Mouse (Mus musculus): ENCODE measurements around the gene Actr8.

Actr8 gene

DNA sequence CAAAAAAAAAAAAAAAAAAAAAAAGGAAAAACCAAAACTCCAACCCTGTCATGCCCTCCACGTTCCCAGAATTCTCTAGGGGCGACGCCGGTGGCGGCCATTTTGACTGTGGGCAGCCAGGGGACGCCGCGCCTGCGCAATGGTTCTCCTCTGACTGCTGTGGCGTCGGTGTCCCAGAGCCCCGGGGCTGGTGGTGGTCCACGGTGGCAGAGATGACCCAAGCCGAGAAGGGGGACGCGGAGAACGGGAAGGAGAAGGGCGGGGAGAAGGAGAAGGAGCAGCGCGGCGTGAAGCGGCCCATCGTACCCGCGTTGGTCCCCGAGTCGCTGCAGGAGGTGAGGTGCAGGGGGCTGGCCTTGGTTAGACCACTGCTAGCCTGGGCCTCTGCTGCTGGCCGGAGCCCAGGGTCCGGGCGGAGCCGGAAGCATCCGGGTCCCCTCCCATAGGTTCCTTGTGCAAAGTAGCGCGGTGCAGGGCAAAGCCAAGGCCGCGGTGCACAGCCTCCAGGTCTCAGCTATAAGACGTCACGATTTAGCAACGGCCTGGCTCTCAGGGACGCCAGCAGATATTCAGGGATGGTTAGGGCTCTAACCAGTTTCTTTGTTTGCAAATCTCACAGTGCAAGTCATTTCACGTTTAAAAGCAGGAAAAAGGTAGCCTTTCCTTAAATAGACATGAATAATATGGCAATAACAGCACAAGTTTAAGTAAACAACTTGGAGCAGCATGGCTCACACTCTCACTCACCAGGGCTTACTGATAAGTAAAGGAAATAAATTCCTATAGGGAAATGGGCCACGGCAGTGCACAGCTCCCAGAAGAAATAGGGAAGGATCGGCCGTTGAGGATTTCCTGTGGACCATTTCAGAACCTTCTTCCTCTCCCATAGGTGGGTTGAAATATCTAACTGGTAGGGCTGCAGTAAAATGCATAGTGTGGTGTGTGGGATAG lies at the start of gene Actr8:
Gene Actr8 (plus strand): TSS at position 84 of the 951 bp plus-strand sequence.
- peak; percentile 91 for DNase-seq

DNA sequence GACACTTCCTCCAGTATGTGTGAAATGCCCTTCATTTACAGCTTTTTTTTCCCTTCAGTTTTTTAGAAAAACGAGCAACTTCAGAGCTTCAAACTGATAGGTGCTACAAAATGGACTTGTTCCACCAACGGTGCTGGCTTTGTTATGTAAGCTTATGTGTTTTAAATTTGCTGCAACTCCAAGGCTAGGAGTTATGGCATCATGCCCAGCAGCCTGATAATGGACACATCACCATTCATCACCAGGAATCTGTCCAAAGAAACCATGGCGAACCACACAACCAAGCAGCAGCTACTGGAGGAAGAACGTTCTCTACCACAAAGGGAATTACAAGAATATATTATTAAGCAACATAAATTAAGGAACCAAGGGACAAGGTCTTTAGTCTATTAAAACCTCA lies 49.2 kb upstream of the Actr8 start:
- no peak for DNase-seq

DNA sequence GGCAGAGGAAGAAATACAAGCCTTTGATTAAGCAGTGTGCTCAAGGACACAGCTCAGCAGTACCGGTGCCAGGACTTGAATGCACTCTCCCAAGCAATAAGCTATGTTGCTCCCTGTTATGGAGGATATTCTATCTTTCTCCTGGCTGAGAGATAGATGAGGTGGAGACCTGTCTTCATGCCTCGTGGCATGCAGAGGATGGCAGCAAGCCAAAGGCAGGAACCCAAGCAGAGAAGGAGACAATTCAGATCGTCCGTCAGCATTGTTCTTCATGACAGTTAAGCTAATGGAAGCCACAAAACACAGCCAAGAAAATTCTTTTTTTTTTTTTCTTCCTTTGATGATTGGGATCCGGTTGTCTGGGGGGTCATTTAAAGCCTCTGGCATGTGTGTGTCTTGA lies 42.6 kb upstream of the Actr8 start:
- no peak for DNase-seq

DNA sequence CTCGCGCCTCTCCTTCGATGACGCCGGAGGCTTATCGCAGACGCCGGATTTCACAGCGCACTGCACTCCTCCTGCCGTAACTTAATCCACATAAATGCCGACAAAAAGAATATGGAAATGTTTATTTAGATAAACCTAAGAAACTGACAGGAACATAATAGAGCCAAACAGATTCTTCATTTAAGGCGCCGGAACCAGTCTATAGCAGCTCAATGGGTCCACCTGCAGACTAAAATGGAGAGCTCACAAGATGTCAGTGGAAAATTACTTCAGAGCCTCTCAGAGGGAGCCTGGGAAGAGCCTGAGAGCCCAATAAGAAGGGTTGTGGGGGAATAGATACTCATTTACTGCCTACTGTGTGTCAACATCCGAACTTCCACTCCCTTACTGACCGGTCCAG lies 40.7 kb upstream of the Actr8 start:
- DNase-seq: no peak

DNA sequence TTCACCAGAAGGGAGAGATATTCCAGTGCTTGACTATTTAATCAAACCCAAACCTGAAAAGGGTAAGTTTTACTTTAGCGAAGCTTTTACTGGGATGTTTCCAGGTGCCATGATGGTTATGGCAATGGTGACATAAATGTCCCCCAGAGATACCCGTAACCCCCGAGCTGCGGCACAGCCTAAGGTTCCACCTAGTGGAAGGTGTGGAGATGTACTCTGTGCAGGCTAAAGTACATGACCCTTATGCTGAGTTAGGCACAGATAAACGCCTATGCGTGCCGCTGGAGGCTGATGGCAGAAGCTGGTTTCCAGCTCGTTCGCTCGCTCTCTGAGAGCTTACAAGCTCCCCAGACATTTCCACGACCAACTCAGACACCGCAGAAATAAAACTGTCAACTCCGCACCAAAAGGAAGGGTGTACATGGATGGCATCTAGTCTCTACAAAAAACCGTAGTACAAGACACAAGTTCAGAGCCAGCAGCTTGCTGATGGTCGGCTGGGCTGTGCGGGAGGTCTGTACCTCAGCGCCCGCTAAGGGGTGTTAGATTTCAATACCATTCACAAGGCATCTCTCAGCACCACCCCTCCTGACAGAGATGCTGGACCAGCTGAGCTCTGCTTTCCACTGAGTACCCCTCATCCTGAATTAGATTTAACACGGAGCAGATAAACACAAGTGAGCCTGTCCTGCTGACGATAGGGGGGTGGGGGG lies 38.4 kb upstream of the Actr8 start:
- no peak for DNase-seq

DNA sequence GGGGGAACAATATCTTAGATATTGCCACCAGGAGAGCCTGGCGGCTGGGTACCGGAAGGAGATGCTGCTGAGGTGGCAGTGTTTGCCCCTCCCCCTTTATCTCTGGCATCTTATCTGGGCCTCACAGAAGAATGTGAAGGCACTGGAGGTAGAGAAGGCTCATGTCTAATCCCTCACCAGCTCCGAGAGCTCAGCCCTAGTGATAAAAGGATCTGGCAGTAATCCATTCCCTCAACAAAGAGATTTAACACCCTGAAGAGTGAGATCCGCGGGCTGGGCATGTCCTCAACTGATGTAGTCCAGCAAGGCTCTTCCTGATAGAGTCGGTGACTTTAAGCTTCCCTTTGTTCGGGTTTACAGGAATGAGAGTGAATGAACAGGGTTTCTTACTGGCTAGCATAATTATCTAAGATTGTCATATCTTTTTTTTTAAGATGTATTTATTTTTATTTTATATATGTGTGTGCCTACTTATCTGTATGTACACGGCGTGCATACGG lies 37.8 kb upstream of the Actr8 start:
- DNase-seq: no peak

DNA sequence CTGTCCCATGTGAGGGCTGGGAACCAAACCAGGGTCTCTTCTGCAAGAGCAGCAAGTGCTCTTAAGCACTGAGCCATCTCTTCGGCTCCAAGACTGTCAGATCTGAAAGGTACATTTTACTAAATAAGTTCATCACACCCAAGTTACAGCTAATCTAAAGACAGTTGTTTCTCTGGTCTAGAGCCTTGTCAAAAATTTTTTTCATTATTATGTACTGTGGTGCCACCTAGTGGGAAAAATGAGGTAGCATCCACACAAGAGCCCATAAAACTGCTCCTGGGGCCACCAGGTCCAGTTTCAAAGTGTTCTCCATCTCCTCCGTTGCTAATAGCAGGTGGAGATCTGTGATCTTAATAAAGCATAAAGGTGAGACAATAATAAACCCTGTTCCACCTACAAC lies 37.3 kb upstream of the Actr8 start:
- peak; percentile 22 for DNase-seq

DNA sequence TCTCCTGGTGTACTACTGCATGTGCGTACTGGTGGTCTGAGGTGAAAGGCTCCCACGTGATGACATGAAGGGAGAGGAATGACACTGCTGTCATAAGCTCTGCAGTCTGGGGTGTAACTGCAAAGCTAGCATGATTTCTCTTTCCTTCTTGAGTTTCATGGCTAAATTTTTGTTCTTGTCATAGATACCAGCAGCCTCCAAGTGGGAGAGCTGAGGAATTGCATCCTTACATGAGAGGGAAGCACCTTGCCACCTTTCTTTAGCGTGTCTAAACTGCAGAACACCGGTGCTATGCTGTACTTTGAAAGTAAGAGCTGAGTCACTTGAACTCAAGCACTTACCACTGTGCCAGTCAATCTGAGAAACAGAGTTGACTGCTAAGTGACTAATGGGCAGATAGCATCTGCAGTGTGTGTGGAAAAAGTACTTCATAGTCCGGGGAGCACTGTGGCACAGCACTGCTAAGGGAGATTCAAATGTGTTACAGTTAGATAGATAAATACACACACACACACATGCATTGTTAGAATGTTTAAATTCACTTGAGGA lies 31.3 kb upstream of the Actr8 start:
- DNase-seq: no peak

DNA sequence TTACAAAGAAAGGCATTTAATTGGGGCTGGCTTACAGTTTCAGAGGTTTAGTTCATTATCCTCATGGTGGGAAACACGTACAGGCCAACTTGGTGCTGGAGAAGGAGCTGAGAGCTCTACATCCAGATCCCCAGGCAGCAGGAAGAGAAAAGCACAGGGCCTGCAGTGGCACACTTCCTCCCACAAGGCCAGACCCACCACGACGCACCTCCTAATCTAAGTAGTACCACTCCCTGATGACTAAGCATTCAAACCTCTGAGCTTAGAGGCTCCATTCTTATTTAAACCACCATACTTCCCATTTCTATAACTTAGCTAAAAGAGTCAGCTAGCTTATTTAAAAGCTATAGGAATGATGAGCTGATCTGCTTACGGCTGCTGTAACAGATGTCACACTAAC lies 27.3 kb upstream of the Actr8 start:
- no peak for DNase-seq

DNA sequence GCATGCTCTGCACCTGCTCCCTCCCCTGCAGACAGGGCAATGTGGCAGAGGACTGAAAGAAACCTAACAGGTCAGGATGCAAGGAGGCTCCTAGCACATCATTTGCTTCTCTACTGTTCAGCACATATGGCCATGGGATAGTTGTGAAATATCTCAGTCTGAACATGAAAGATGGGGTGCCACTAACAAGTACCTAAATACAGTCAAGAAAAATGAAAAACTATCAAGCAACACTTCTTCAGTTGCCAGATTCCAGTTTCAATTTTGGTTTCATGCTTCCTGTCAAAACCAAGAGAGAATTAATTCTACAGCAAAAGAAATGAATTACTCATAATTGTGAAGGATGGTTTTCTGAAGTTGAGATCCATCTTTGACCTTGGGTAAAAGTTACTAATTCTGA lies 20.7 kb upstream of the Actr8 start:
- no peak for DNase-seq

DNA sequence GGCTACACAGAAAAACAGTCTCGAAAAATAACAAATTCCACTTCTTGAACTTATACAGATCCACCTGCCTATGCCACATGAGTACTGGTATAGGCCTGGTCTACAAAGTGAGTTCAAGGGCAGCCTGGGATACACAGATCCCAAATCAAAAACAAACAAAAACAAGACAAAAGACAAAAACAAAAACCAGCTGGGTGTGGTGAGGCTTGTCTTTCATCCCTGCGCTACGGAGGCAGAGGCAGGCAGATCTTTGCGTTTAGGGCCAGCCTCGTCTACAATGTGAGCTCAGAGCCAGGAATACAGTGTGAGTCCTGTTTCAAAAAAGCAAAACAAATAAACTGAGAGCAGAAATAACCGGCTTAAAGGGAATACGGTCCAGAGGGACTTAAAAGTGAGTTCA lies 10.5 kb upstream of the Actr8 start:
- DNase-seq: no peak

DNA sequence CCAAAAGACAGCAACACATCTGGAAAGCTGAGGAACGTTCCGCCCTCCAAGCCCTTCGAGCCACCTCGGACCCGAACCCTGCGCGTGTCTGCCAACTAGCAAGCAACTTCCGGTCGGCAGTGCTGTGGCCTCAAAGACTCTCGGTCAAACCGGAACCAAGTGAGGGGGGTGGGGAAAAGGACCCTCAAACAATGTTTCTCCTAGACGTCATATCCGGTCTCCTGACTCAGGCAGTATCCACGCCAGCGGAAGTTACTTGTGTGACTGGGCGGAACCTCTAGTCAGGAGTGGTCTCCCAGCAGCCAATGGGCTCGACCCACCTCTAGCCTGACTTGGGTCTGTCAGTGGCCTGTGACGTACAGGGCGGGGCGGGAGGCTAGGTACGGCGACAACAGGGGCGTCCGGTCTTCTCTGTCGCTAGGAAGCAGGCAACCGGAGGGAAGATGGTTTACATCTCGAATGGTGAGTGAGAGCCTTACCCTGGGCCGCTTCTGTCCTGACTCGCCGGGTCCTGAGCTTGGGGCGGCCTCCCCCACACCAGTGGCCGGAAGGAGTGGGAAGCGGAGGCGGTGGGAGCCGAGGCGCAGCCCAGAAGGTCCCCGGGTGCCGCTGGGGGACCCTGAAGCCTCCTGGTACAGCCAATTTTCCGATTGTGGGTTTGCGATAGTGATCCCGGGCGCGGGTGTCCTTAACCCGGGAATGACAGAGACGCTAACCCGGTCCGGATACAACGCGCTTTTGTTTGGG lies 9.9 kb upstream of the Actr8 start, which contains the start of gene Selenok:
Gene Selenok (plus strand): TSS at position 234 of the 747 bp plus-strand sequence.
- DNase-seq: peak; percentile 98

DNA sequence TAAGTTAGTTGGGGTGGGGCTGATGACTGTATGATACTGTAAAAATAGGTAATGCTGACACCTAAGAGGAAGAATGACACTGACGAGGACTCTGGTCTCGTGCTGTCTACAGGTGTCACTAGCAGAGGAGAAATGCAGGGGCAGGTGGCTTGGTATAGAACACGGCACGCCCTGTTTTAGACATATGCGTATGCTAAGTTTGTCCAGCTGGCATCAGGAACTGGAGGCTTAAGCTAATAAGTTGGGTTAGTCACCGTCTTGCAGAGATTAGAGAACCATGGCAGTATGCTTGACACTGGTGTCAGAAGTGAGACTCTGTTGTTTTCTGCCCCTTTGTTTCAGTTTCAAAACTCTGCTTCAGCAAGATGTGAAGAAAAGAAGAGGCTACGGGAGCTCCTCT lies 6.7 kb upstream of the Actr8 start:
- DNase-seq: no peak

DNA sequence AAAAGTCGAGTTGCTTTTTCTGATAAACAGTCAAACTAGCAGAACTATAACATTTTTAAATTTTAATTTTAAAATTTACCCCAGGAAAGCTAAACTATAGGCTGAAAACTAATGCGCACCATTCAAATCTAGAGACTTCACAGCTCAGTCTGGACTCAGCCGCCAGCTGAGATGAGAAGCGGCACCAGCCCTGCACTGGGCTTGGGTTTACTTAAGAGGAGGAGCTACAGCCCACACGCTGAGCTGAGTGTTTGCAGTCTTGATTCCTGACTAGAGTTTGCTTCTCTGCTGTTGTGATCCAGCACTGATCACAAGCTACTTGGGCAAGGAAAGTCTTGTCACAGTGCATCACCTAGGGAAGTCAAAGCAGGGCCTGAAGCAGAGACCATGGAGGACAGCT lies 6.1 kb upstream of the Actr8 start:
- DNase-seq: no peak

DNA sequence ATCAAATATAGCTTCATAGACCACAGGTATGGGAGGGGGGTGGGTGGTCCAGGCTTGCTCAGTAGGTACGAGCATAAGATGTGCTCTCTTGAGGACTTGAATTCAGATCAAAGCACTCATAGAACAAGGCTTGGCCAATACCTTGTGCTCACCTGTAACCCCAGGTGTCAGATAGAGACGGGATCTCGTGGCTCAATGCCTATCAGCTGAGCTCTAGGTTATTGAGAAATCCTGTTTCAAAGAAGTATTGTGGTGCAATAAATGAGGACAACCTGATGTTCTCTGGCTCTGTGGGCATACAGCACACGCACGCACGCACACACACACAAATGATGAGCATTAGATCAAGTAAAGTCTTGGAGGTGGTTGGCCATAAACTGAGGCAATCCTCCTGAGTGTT lies 1.2 kb upstream of the Actr8 start:
- DNase-seq: no peak

DNA sequence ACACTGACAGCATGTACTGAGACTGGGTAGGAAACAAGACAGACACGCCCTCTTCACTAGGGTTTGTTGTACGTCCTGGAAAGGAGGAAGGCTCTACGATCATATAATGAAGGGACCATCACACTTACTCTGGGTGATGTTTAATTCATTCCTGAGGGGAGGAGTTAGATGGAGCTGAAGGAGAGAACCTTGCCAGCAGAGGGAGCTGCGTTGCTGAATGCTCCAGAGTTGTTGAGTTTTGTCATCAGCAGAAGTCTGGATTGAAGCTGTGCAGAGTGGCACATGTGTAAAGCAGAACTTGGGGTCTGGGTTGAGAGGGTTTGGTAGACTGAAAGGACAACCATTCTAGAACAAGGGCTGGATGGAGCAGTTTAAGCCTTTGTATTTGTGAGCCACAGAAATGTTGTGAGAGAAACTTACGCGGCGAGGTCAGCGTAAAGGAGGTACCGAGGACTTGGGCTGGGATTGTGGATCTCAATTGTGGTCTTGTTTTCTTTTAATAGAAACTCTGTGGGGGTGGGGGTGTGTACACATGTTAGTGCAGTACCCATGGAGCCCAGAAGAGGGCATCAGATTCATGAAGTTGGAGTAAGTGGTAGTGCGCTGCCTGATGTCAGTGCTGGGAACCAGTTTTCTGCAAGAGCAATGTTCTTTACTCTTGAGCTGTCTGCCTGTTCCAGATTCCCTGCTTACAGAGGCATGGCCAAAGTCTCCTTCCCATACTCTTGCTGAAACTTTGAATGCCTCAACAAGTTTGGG lies 2.5 kb downstream of the Actr8 start:
- no peak for DNase-seq

DNA sequence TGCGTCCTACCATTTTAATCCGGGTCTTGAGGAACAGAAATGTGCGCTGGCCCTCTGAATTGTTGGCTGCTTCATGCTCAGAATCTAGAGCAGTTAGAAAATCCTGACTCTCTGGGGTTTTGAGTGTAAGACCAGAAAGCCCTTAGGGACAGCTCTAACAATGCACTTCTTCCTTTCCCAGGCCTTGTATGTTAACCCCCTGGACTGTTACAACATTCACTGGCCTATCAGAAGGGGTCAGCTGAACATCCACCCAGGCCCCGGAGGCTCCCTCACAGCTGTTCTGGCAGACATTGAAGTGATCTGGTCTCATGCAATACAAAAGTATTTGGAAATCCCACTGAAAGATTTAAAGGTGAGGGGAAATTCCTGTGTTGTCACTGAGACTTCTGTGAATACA lies 8.0 kb downstream of the Actr8 start:
- DNase-seq: no peak

DNA sequence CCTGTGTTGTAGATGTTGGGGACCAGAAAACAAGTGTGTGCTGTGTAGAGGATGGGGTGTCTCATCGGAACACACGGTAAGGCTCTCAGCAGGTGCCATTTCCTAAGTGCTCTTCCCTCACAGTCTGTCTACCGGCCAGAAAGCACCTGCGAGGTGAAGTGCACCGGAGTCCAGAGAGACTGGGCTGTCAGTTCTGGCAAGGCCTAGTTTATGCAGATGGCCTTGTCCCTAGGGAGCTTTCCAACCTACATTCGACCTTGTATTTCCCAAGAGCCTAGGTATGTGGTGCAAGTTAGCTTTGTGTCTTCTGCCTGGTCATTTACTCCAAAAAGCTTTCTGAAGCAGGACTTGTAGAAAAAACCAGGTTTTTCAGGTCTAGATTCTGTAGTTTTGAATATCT lies 9.1 kb downstream of the Actr8 start:
- DNase-seq: peak; percentile 38

DNA sequence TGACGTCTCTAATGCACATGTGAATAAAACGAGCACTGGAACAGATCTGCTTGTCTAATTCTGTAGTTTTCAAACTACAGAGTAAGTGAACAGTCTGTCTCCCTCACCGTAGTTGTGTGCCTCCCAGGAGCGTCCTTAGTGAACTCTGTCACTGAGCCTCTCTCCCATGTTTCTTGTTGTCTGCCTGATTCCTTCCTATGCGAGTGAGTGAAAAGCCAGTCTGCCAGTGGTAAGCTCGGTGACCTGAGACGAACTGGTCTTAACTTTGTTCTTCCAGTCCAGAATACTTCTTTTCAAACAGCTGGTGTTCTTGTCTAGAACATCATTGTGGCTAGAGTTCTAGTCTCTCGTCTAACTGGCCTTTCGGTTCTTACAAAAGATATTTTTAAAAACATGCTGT lies 9.6 kb downstream of the Actr8 start:
- DNase-seq: no peak

DNA sequence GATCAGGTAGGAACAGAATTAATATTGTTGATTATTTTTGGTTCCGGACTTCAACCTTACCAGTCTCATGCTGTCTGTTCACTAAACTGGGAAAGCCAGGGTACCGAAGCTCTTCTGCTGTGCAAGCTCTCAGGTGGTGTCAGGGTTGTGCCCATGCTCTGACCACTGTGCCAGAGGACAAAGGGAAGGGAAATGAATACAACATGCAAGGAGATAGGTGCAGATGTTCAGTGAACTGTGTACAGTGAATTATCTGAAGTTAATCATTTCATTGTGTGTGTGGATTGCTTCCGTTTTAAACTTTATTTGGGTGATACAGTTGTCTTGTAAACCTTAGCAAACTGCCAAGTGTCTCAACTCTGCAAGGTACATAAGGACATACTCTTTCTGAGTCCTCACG lies 10.2 kb downstream of the Actr8 start:
- DNase-seq: no peak

DNA sequence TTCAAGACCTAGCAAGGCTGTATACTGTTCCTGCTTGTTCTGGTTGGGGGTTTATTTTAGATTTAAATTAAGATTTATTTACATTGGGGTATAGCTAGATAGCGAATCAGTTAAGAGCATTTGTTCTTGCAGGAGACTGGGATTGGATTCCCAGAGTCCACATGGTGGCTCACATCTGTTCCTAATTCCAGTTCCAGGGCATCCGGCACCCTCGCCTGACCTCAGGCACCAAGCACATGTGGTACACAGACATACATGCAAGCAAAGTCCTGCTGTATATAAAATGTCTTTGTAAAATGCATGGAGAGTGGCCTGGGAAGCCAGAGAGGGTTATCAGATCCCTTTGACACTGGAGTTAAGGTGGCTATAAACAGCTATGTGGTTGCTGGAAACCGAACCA lies 16.8 kb downstream of the Actr8 start:
- no peak for DNase-seq

Data from cerebellum, adult 11-12 months (tissue).